Mouse (Mus musculus) lung, postnatal 0 days (tissue): Measurements from ENCODE around the gene Defb30.

ENCODE experiments used
- CTCF ChIP-seq: IDR thresholded peaks from 2 replicates; pipeline ENCODE4 v1.5.1; 2016; ENCODE audit warnings: antibody characterized with exemption, mild to moderate bottlenecking
- EP300 ChIP-seq: IDR thresholded peaks from 2 replicates; pipeline ENCODE4 v1.6.1; 2016; ENCODE audit warnings: antibody characterized with exemption, mild to moderate bottlenecking, control low read depth

DNA sequence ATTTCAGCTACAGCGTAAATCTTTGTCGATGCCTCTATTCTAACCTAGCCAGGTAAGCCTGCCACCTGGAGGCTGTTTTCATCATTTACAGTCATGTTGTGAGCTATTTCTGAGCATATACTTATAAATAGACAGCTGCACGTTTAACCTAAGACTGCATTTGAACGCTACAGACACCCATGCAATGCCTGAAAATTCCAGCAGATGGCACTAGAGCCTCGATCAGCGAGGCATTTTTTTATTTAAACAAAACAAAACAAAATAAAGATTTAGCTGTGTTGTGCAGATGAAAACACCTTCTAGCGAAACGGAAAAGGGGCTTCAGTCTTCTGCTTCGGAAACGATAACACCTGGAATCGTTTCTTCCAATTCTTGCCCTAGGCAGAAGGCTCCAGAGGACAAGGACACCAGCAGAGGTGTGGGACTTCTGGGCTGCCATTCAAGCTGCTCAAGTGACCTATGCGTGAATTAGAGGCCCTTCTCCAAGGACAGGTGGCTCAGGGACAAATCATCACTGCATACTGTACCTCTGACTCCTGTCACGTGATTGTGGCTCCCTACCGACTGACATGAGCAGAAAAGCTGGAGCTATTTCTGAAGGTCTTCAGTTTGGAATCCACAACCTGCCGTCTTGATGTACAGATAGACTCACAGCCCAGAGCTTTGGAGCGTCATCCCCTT is 17.0 kb upstream of the Defb30 start:
- peak; percentile 92 for TF ChIP-seq CTCF
- TF ChIP-seq EP300, result no peak
